Mouse (Mus musculus) bone marrow, adult 2 months (tissue): ENCODE results near the gene Rab8a.

Experiments
- CTCF ChIP-seq: fragments of 200-500 bp; IDR thresholded peaks from 2 replicates; pipeline ENCODE4 v1.5.1; 2011; ENCODE audit warnings: low read length, control low read depth; ENCODE audit not compliant: control insufficient read depth, insufficient read depth
- POLR2A ChIP-seq: fragments of 200-500 bp; IDR thresholded peaks from 2 replicates; pipeline ENCODE4 v1.6.1; 2011; ENCODE audit warnings: low read depth, mild to moderate bottlenecking, control low read depth, low read length, borderline replicate concordance; ENCODE audit not compliant: control insufficient read depth

DNA sequence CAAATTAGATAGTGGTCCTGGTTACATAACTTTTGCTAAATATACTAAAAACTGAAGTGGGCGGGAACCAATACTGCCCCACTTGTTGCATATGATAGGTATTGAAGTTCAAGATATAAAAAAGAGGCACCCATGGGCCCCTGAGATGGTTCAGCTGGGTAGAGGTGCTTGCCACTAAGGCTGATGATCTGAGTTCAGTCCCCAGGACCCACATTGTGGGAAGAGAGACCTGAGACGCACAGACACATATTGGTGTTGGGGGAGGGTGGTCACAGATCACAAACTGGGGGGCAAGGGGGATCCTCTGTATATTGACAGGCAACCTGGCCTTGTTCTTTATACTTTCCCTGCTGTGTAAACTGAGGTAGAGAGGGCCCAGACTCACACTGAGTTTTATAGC, 23.6 kb upstream of the Rab8a start:
- TF ChIP-seq CTCF (no peak), POLR2A (no peak)
